Mouse (Mus musculus) midbrain, postnatal 0 days (tissue): ENCODE measurements around the gene Dars. TPM values are rescaled to one million over a fixed set of nuclear protein-coding genes. Genes with fewer than 3 reads are reported as not detected.

Experiments used
- ATAC-seq: fragments of 200-750 bp; cut with Nextera tagmentation; 2 replicates; pipeline ENCODE4 v1.8.0; 2017; ENCODE audit warnings: moderate number of reproducible peaks, mild to moderate bottlenecking, moderate TSS enrichment, moderate library complexity; ENCODE audit not compliant: low FRiP score
- DNase-seq: peaks from one replicate; pipeline ENCODE4 v3.0.0-alpha.2; 2015; ENCODE audit warnings: low spot score
- H3K27ac ChIP-seq: fragments of 300-500 bp; sonication (generic); 2 replicates; pipeline ENCODE4 v1.5.1; 2014; ENCODE audit warnings: low read depth, mild to moderate bottlenecking, low read length, mixed read lengths
- H3K27me3 ChIP-seq: fragments of 300-500 bp; sonication (generic); 2 replicates; pipeline ENCODE4 v1.6.1; 2014; ENCODE audit warnings: low read length, control low read depth, mixed read lengths; ENCODE audit not compliant: insufficient read depth
- H3K36me3 ChIP-seq: fragments of 300-500 bp; sonication (generic); 2 replicates; pipeline ENCODE4 v1.6.1; 2014; ENCODE audit warnings: low read length, control low read depth, mixed read lengths; ENCODE audit not compliant: insufficient read depth
- H3K4me1 ChIP-seq: fragments of 300-500 bp; sonication (generic); 2 replicates; pipeline ENCODE4 v1.6.1; 2014; ENCODE audit warnings: mild to moderate bottlenecking, control low read depth, antibody characterized with exemption, low read length, mixed read lengths; ENCODE audit not compliant: insufficient read depth
- H3K4me2 ChIP-seq: fragments of 300-500 bp; sonication (generic); 2 replicates; pipeline ENCODE4 v1.6.1; 2014; ENCODE audit warnings: low read depth, mild to moderate bottlenecking, low read length, mixed read lengths; ENCODE audit not compliant: poor library complexity, severe bottlenecking
- H3K4me3 ChIP-seq: fragments of 300-500 bp; sonication (generic); 2 replicates; pipeline ENCODE4 v1.5.1; 2014; ENCODE audit warnings: low read depth, mild to moderate bottlenecking, low read length, moderate library complexity
- H3K9ac ChIP-seq: fragments of 300-500 bp; sonication (generic); replicated peaks from 2 replicates; pipeline ENCODE4 v1.6.1; 2014; ENCODE audit warnings: mild to moderate bottlenecking, low read length, moderate library complexity, mixed read lengths; ENCODE audit not compliant: poor library complexity, severe bottlenecking
- H3K9me3 ChIP-seq: fragments of 300-500 bp; sonication (generic); 2 replicates; pipeline ENCODE4 v1.6.1; 2016; ENCODE audit warnings: low read length, control low read depth
- CTCF ChIP-seq: IDR thresholded peaks from 2 replicates; pipeline ENCODE4 v1.5.1; 2016; ENCODE audit warnings: antibody characterized with exemption, mild to moderate bottlenecking
- WGBS: fragments of 180-500 bp; shearing (Covaris S2); extraction: QIAGEN DNeasy Blood & Tissue Kit; methylation state at CpG from one replicate; pipeline ENCODE4 v1.1.7; 2014; 5-methylcytosine and 5-hydroxymethylcytosine counted together
- polyA plus RNA-seq: library from polyadenylated mRNA; unstranded; fragments of >200 nt; fragmentation: Nextera tagmentation; extraction: Ambion mirVana; gene quantifications from 2 replicates; pipeline ENCODE4 v1.2.1, GENCODE M21; 2015
- total RNA-seq: library from RNA; depleted of rRNA; stranded (reverse); fragments of >200 nt; gene quantifications from 2 replicates; pipeline ENCODE4 v1.2.3, GENCODE M21; 2014

Gene Dars
- total and polyA plus RNA-seq, 2 experiments from 2014 or later, result 53.6 to 105 TPM

DNA sequence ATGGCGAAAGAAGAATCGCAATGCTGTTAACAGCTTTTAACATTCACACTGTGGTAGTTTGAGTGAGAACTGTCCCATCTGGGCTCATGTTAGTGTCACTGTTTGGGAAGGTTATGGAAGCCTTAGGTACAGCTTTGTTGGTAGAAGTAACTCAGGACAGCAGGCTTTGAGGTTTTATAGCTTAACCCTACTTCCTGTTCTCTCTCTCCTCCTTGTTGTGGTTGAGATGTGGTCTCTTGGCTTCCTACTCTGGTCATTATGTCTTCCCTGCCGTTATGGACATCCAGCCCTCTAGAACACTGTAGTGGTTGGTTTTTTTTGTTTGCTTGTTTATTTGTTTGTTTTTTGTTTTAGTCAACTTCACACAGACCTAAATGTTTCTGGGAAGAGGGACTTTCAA lies 18.8 kb upstream of the Dars start:
- Histone ChIP-seq H3K36me3 (no peaks in the 10 kb centered on the region), H3K4me2 (no peak overlapping the region), H3K4me1 (no peaks in the 10 kb centered on the region), H3K9me3 (no peaks in the 10 kb centered on the region), H3K27me3 (no peaks in the 10 kb centered on the region), H3K9ac (no peak overlapping the region), H3K4me3 (no peak overlapping the region), H3K27ac (no peak overlapping the region)
- 94% methylated on average over 3 of the region's 3 CpGs for WGBS
- DNase-seq (no peak), ATAC-seq (no peak)
- TF ChIP-seq CTCF, result no peak

DNA sequence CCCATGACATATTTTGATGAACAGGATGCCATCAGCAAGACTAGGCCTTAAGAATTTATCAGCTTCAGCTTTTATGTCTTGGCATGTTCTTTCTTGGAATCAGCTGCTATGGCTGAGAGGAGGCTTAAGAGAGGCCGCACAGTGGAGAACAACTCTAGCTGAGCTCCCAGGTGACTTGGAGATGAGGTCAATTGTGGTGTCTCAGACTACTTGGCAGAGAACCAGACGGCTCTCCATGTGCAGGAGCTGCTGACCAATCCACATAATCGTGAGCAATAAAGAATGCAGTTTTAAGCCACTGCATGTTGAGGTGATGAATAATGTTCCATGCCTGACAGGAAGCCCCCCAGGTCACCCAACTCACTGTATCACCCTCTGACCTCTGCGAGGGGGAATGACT lies 18.4 kb upstream of the Dars start:
- no peak overlapping the region for H3K4me2 ChIP-seq
- 80% methylated on average over 4 of the region's 4 CpGs for WGBS
- no peak for TF ChIP-seq CTCF

DNA sequence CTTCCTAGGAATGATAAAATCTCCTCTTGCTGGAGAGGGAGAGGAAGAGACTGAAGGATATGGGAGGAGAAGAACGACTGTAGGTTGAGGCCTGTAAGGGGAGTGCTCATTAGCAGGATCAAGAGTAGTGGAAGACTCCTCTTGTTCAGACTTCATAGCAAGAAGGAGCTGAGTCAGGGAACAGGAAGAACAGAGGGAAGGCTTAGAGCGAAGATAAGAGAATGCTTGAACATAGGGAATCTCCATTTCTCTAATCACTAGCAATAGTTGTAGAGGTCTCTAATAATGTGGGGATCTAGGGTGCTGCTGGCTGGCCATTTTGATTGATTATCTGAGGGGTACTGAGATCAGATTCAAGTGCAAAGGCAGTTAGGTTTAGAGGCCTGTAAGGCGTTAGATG lies 7.8 kb upstream of the Dars start:
- H3K9ac ChIP-seq, result no peak overlapping the region
- H3K4me2 ChIP-seq, result no peak overlapping the region
- TF ChIP-seq CTCF, result no peak
- no peaks in the 10 kb centered on the region for H3K9me3 ChIP-seq
- no peaks in the 10 kb centered on the region for H3K27me3 ChIP-seq
- no peak overlapping the region for H3K27ac ChIP-seq
- H3K4me3 ChIP-seq, result no peak overlapping the region
- WGBS, result 90% methylated on average over 3 of the region's 3 CpGs
- DNase-seq (no peak), ATAC-seq (no peak)
- H3K4me1 ChIP-seq, result no peaks in the 10 kb centered on the region
- no peaks in the 10 kb centered on the region for H3K36me3 ChIP-seq

More for the DNA sequence above, 18.4 kb upstream of the Dars start:
- H3K27ac ChIP-seq, result no peak overlapping the region
- H3K9ac ChIP-seq, result no peak overlapping the region
- no peaks in the 10 kb centered on the region for H3K36me3 ChIP-seq
- ATAC-seq, result no peak
- H3K9me3 ChIP-seq, result no peaks in the 10 kb centered on the region
- H3K4me1 ChIP-seq, result no peaks in the 10 kb centered on the region
- no peak for DNase-seq
- H3K27me3 ChIP-seq, result no peaks in the 10 kb centered on the region
- no peak overlapping the region for H3K4me3 ChIP-seq

DNA sequence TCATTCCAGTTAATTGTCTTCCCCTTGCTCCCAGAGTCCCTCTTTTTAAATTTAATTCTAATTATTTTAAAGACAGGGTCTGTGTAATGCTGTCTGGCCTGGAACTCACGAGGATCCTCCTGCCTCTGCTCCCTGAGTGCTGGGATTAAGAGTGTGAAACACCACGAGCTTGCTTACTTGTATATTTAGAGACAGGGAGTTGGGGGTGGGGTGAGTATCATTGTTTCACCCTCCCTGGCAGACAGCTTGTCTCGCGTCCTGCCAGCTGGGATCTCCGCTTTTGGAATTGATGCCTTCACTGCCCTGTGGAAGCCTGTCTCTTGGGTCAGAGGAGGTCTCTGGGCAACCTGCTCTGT lies 343 bp upstream of the Dars start:
- H3K4me3 ChIP-seq, result peak overlapping the region; percentile 45
- H3K4me2 ChIP-seq, result peak overlapping the region; percentile 61
- no peaks in the 10 kb centered on the region for H3K4me1 ChIP-seq
- 42% methylated on average over 5 of the region's 5 CpGs for WGBS
- no peak overlapping the region for H3K9ac ChIP-seq
- H3K27me3 ChIP-seq, result no peaks in the 10 kb centered on the region
- H3K27ac ChIP-seq, result 0 out of 2 replicates have a peak overlapping the region, but pooled peaks have one; percentile 1
- DNase-seq (no peak), ATAC-seq (no peak; the same call in none of the 2 replicates)
- no peak for TF ChIP-seq CTCF
- no peaks in the 10 kb centered on the region for H3K9me3 ChIP-seq
- peaks cover 7% of the 10 kb centered on the region; the same call in 1 of the 2 replicates for H3K36me3 ChIP-seq

DNA sequence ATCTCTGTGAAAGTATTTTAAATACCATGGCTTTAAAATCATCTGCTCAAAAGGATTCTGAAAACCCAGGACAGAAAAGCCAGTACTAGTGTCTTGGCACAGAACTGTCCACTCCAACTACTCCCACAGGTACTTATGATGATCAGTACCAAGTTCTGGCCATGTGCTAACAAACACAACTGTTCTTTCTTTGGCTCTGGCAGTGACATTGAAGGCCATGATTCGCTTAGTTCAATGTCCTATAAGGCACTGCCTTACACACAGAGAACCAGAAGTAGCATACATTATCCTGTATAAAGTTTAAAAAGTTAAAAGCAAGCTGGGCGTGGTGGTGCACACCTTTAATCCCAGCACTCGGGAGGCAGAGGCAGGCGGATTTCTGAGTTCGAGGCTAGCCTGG lies 6.0 kb downstream of the Dars start:
- Histone ChIP-seq H3K36me3 (peaks cover 7% of the 10 kb centered on the region; the same call in 1 of the 2 replicates), H3K4me2 (no peak overlapping the region), H3K27ac (no peak overlapping the region), H3K4me3 (no peak overlapping the region), H3K27me3 (no peaks in the 10 kb centered on the region), H3K9ac (no peak overlapping the region), H3K9me3 (no peaks in the 10 kb centered on the region), H3K4me1 (no peaks in the 10 kb centered on the region)
- WGBS, result 95% methylated on average over 5 of the region's 5 CpGs
- TF ChIP-seq CTCF, result no peak
- DNase-seq (no peak), ATAC-seq (no peak)

DNA sequence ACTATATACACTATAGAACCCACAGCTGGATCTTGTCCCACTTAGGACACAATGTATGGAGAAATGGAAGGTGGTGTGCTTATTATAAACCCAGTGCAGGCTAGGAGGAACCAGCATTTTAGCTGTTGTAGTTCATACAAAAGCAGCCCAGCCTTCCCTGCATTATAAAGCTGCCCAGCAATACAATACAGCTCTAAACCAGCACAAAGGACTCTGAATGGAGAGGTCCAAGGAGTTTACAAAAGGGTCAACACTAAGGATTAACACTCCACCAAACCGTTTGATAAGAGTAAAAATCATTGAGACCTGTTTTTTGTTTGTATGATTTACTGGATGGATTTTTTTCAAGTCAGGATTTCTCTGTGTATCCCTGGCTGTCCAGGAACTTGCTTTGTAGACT lies 10.3 kb downstream of the Dars start:
- Histone ChIP-seq H3K27ac (no peak overlapping the region), H3K4me2 (no peak overlapping the region), H3K36me3 (peaks cover 2% of the 10 kb centered on the region; the same call in 1 of the 2 replicates), H3K9me3 (no peaks in the 10 kb centered on the region), H3K27me3 (no peaks in the 10 kb centered on the region), H3K9ac (no peak overlapping the region), H3K4me3 (no peak overlapping the region), H3K4me1 (no peaks in the 10 kb centered on the region)
- WGBS, result 9% methylated on average over 1 of the region's 1 CpGs
- no peak for ATAC-seq
- no peak for TF ChIP-seq CTCF
- DNase-seq, result no peak
